Mouse (Mus musculus) frontal cortex, adult 2 months (tissue): ENCODE data around the gene Igfbp7. TPM values are rescaled to one million over a fixed set of nuclear protein-coding genes. Genes with fewer than 3 reads are reported as not detected.
"Not testable (repeated sequence)": the region's sequence is repeated elsewhere in the genome, so short reads cannot be mapped to it uniquely, and the experiment has no call there.

ENCODE experiments used
- DNase-seq, 2 experiments: peaks; one replicate each; pipeline ENCODE4 v3.0.0; 2022; ENCODE audit warnings: low spot score in 1 of 2; ENCODE audit errors: extremely low spot score in 1 of 2
- polyA plus RNA-seq: library from polyadenylated mRNA; depleted of rRNA; stranded (reverse); fragments of >200 nt; gene quantifications from 2 replicates; pipeline ENCODE4 v1.2.3, GENCODE M21; 2012; rRNA removed

Igfbp7 gene
- polyA plus RNA-seq = 97.7 and 99.9 TPM in 2 replicates

- DNase-seq = peak; percentile 14 to 64
Measured at GRCm38 (mm10) chr5:77407341-77408298, at the start of gene Igfbp7. Gene Igfbp7 (minus strand): TSS chr5:77408041.

GRCm38 (mm10) chr5:77452103-77452502 is 44.3 kb upstream of the Igfbp7 start:
- DNase-seq = no peak

GRCm38 (mm10) chr5:77449531-77449930 is 41.7 kb upstream of the Igfbp7 start:
- no peak for DNase-seq

- DNase-seq = no peak
Measured at GRCm38 (mm10) chr5:77445431-77445830, 37.6 kb upstream of the Igfbp7 start.

GRCm38 (mm10) chr5:77443889-77444573 is 36.2 kb upstream of the Igfbp7 start:
- DNase-seq = no peak

GRCm38 (mm10) chr5:77442856-77443623 is 35.2 kb upstream of the Igfbp7 start:
- no peak for DNase-seq

- DNase-seq = no peak
Measured at GRCm38 (mm10) chr5:77436308-77436707, 28.5 kb upstream of the Igfbp7 start.

GRCm38 (mm10) chr5:77434060-77434459 is 26.2 kb upstream of the Igfbp7 start:
- no peak for DNase-seq

GRCm38 (mm10) chr5:77433561-77433960 is 25.7 kb upstream of the Igfbp7 start:
- DNase-seq = peak; percentile 18 to 35

- DNase-seq = no peak
Measured at GRCm38 (mm10) chr5:77433119-77433518, 25.3 kb upstream of the Igfbp7 start.

GRCm38 (mm10) chr5:77432446-77432845 is 24.6 kb upstream of the Igfbp7 start:
- no peak for DNase-seq

- no peak for DNase-seq
Measured at GRCm38 (mm10) chr5:77431068-77431467, 23.2 kb upstream of the Igfbp7 start.

GRCm38 (mm10) chr5:77430471-77430870 is 22.6 kb upstream of the Igfbp7 start:
- no peak for DNase-seq

GRCm38 (mm10) chr5:77430049-77430448 is 22.2 kb upstream of the Igfbp7 start:
- DNase-seq = no peak

GRCm38 (mm10) chr5:77428526-77428925 is 20.7 kb upstream of the Igfbp7 start:
- DNase-seq = no peak

GRCm38 (mm10) chr5:77427986-77428385 is 20.1 kb upstream of the Igfbp7 start:
- no peak for DNase-seq

GRCm38 (mm10) chr5:77425721-77426500 is 18.1 kb upstream of the Igfbp7 start:
- DNase-seq = no peak

- not testable (repeated sequence) for DNase-seq
Measured at GRCm38 (mm10) chr5:77419537-77419936, 11.7 kb upstream of the Igfbp7 start.

GRCm38 (mm10) chr5:77416058-77416457 is 8.2 kb upstream of the Igfbp7 start:
- DNase-seq = no peak

- no peak for DNase-seq
Measured at GRCm38 (mm10) chr5:77408530-77408929, 689 bp upstream of the Igfbp7 start.
